Comparison of ENCODE assay signal across 14 mouse cellular contexts in the genomic region with DNA sequence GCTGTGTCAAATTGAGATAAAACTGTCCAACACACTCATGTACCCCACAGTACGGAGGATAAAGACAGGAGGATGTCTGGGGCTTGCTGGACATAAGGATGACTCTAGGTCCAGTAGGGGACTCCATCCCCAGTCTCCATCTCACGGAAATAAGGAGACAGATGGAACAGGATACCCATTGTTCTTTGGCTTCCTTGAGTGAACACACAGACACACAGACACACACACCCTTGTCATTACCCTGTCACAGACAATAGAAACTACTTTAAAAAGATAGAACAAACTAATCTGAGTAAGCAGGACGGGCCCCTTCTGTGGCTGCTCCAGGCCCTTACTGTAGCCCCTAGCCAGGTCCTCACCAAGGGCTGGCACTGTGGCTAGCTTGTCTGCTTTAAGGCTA. TPM values are rescaled to one million over a fixed set of nuclear protein-coding genes. Genes with fewer than 3 reads are reported as not detected.
DNase-seq lines count a peak whose midpoint lies in the region; ATAC-seq lines count a peak whose summit lies in the region.
"Had no signal": no experiment of that assay in that cellular context is flagged by ENCODE, and none has a peak within 500 bp of the region (broad histone marks: within the 10 kb centered on the region; RNA-seq: fewer than 3 reads in every experiment).

No protein-coding gene starts in this region.

- H3K4me2 ChIP-seq in forebrain, embryonic 11.5 days (ENCODE audit: low read depth, low read length, severe bottlenecking), result no peak overlapping the region
- H3K4me2 ChIP-seq in forebrain, embryonic 12.5 days, result no peak overlapping the region
- no peak overlapping the region for H3K4me2 ChIP-seq in kidney, embryonic 15.5 days
- H3K4me2 ChIP-seq in lung, embryonic 16.5 days (ENCODE audit: low read depth, low read length), result no peak overlapping the region
- H3K4me2 ChIP-seq: heart, embryonic 15.5 days had no signal

- H3K27ac ChIP-seq in forebrain, embryonic 11.5 days (ENCODE audit: low read depth, low read length), result no peak overlapping the region
- no peak overlapping the region for H3K27ac ChIP-seq in forebrain, embryonic 12.5 days
- peak overlapping the region; percentile 37; the same call in 1 of the 2 replicates for H3K27ac ChIP-seq in kidney, embryonic 15.5 days
- no peak overlapping the region for H3K27ac ChIP-seq in lung, embryonic 16.5 days (ENCODE audit: low read length)
- H3K27ac ChIP-seq: heart, embryonic 15.5 days had no signal

- H3K4me1 ChIP-seq in forebrain, embryonic 11.5 days (replicated peaks; ENCODE audit: control insufficient read depth, insufficient read depth, low read length), result no peaks in the 10 kb centered on the region
- H3K4me1 ChIP-seq in forebrain, embryonic 12.5 days, result no peaks in the 10 kb centered on the region
- no peaks in the 10 kb centered on the region for H3K4me1 ChIP-seq in kidney, embryonic 15.5 days
- no peaks in the 10 kb centered on the region for H3K4me1 ChIP-seq in lung, embryonic 16.5 days (replicated peaks; ENCODE audit: control insufficient read depth, insufficient read depth, low read length)
- H3K4me1 ChIP-seq: heart, embryonic 15.5 days had no signal

- peaks cover 27% of the 10 kb centered on the region; the same call in 1 of the 2 replicates for H3K36me3 ChIP-seq in forebrain, embryonic 11.5 days (ENCODE audit: control insufficient read depth, insufficient read depth, low read length)
- H3K36me3 ChIP-seq in forebrain, embryonic 12.5 days (replicated peaks), result peaks cover 92% of the 10 kb centered on the region
- H3K36me3 ChIP-seq in kidney, embryonic 15.5 days, result peaks cover 95% of the 10 kb centered on the region
- peaks cover 52% of the 10 kb centered on the region for H3K36me3 ChIP-seq in lung, embryonic 16.5 days (ENCODE audit: control insufficient read depth, insufficient read depth, low read length)

- WGBS in forebrain, embryonic 11.5 days, result 91% methylated on average over 3 of the region's 3 CpGs
- 83% methylated on average over 3 of the region's 3 CpGs for WGBS in forebrain, embryonic 12.5 days
- WGBS in kidney, embryonic 15.5 days, result 85% methylated on average over 3 of the region's 3 CpGs
- WGBS in lung, embryonic 16.5 days, result 77% methylated on average over 3 of the region's 3 CpGs

- H3K9ac ChIP-seq in forebrain, embryonic 11.5 days (ENCODE audit: low read length), result no peak overlapping the region
- no peak overlapping the region for H3K9ac ChIP-seq in forebrain, embryonic 12.5 days
- no peak overlapping the region for H3K9ac ChIP-seq in kidney, embryonic 15.5 days
- H3K9ac ChIP-seq in lung, embryonic 16.5 days (ENCODE audit: low read length), result no peak overlapping the region
- H3K9ac ChIP-seq: forebrain, postnatal 0 days; heart, embryonic 15.5 days had no signal

- ATAC-seq in forebrain, embryonic 11.5 days (replicated peaks; ENCODE audit: low FRiP score), result no peak
- no peak for ATAC-seq in forebrain, embryonic 12.5 days (ENCODE audit: low FRiP score)
- ATAC-seq in kidney, embryonic 15.5 days (replicated peaks; ENCODE audit: low FRiP score), result no peak
- ATAC-seq in lung, embryonic 16.5 days (ENCODE audit: low read depth), result 0 out of 2 replicates have a peak, but pooled peaks have one; percentile 17
- ATAC-seq: forebrain, postnatal 0 days; hindbrain, embryonic 16.5 days had no signal

- no peak overlapping the region for H3K4me3 ChIP-seq in forebrain, embryonic 11.5 days (ENCODE audit: low read depth, low read length)
- no peak overlapping the region for H3K4me3 ChIP-seq in forebrain, embryonic 12.5 days (replicated peaks)
- no peak overlapping the region for H3K4me3 ChIP-seq in kidney, embryonic 15.5 days (replicated peaks)
- H3K4me3 ChIP-seq in lung, embryonic 16.5 days (ENCODE audit: low read length), result no peak overlapping the region
- H3K4me3 ChIP-seq: heart, embryonic 15.5 days; megakaryocyte, embryonic 14.5 days had no signal

- H3K9me3 ChIP-seq in forebrain, embryonic 11.5 days (ENCODE audit: control insufficient read depth, low read length), result no peaks in the 10 kb centered on the region
- H3K9me3 ChIP-seq in forebrain, embryonic 12.5 days, result no peaks in the 10 kb centered on the region
- no peaks in the 10 kb centered on the region for H3K9me3 ChIP-seq in kidney, embryonic 15.5 days (replicated peaks)
- H3K9me3 ChIP-seq in lung, embryonic 16.5 days (ENCODE audit: control insufficient read depth, low read length), result no peaks in the 10 kb centered on the region
- H3K9me3 ChIP-seq: heart, embryonic 15.5 days; megakaryocyte, embryonic 14.5 days had no signal

- peak; percentile 19 for DNase-seq in forebrain, embryonic 11.5 days (ENCODE audit: low spot score)
- no peak for DNase-seq in kidney, adult 9 months
- DNase-seq in lung, postnatal 14 days, result no peak
- peak; percentile 3 for DNase-seq in urinary bladder, adult 2 months (ENCODE audit: low spot score)
- DNase-seq in urinary bladder, postnatal 10 days (ENCODE audit: low spot score), result no peak
- DNase-seq: cerebellum, adult 8-10 months; forebrain, postnatal 0 days; left cerebral cortex, postnatal 4 days had no signal

- H3K27me3 ChIP-seq in forebrain, embryonic 11.5 days (ENCODE audit: control insufficient read depth, insufficient read depth, low read length), result no peaks in the 10 kb centered on the region
- no peaks in the 10 kb centered on the region for H3K27me3 ChIP-seq in forebrain, embryonic 12.5 days
- no peaks in the 10 kb centered on the region for H3K27me3 ChIP-seq in kidney, embryonic 15.5 days
- no peaks in the 10 kb centered on the region for H3K27me3 ChIP-seq in lung, embryonic 16.5 days (ENCODE audit: control insufficient read depth, insufficient read depth, low read depth, low read length)
- H3K27me3 ChIP-seq: heart, embryonic 15.5 days; megakaryocyte, embryonic 14.5 days had no signal

RNA-seq across cellular contexts. Expression of a gene that starts 9.4 kb away (rescaled TPM):
- 1.1 and 1.2 TPM in 2 replicates for polyA plus RNA-seq in forebrain, embryonic 11.5 days (2014; fragmentation: Nextera tagmentation; extraction: Ambion mirVana)
- 0.55 and 0.98 TPM in 2 replicates for polyA plus RNA-seq in forebrain, embryonic 12.5 days (2016; fragmentation: Nextera tagmentation; extraction: Ambion mirVana)
- polyA plus RNA-seq in kidney, embryonic 15.5 days (2015; fragmentation: Nextera tagmentation; extraction: Ambion mirVana), result 3.5 and 3.6 TPM in 2 replicates
- polyA plus RNA-seq in lung, embryonic 16.5 days (2015; fragmentation: Nextera tagmentation; extraction: Ambion mirVana), result 3.0 and 3.6 TPM in 2 replicates
- polyA plus RNA-seq in urinary bladder, adult 2 months (2012; rRNA removed), result 1.0 and 1.2 TPM in 2 replicates

RNA-seq across cellular contexts. Expression of a gene that starts 29.2 kb away (rescaled TPM):
- polyA plus RNA-seq in forebrain, embryonic 11.5 days (2014; fragmentation: Nextera tagmentation; extraction: Ambion mirVana), result 145 and 158 TPM in 2 replicates
- polyA plus RNA-seq in forebrain, embryonic 12.5 days (2016; fragmentation: Nextera tagmentation; extraction: Ambion mirVana), result 151 and 152 TPM in 2 replicates
- 158 and 160 TPM in 2 replicates for polyA plus RNA-seq in kidney, embryonic 15.5 days (2015; fragmentation: Nextera tagmentation; extraction: Ambion mirVana)
- polyA plus RNA-seq in lung, embryonic 16.5 days (2015; fragmentation: Nextera tagmentation; extraction: Ambion mirVana), result 149 and 158 TPM in 2 replicates
- 122 and 134 TPM in 2 replicates for polyA plus RNA-seq in urinary bladder, adult 2 months (2012; rRNA removed)

Comparison
In these comparisons a context has a peak if more than half of its experiments do, and no peak if none do; other contexts are left out.
1. DNase-seq: peak in forebrain, embryonic 11.5 days (single experiment) and urinary bladder, adult 2 months (single experiment); none in kidney, adult 9 months (single experiment), lung, postnatal 14 days (single experiment) and urinary bladder, postnatal 10 days (single experiment).